Mouse (Mus musculus) embryonic facial prominence, embryonic 12.5 days (tissue): ENCODE measurements at regions not wholly inside any gene's neighbourhood (a gene's known extent, or its start where the extent isn't known, plus 50 kb on each side); places are given as distances from the start of the nearest gene placed in this dataset.

Source experiments
- ATAC-seq: fragments of 200-750 bp; cut with Nextera tagmentation; 2 replicates; pipeline ENCODE4 v1.8.0; 2017; ENCODE audit not compliant: insufficient number of reproducible peaks, insufficient read depth, low FRiP score, low TSS enrichment
- H3K27ac ChIP-seq: fragments of 300-500 bp; sonication (generic); 2 replicates; pipeline ENCODE4 v1.5.1; 2016; ENCODE audit warnings: mild to moderate bottlenecking
- H3K27me3 ChIP-seq: fragments of 300-500 bp; sonication (generic); 2 replicates; pipeline ENCODE4 v1.6.1; 2016; ENCODE audit warnings: mild to moderate bottlenecking, moderate library complexity
- H3K36me3 ChIP-seq: fragments of 300-500 bp; sonication (generic); 2 replicates; pipeline ENCODE4 v1.6.1; 2016; ENCODE audit warnings: mild to moderate bottlenecking
- H3K4me1 ChIP-seq: fragments of 300-500 bp; sonication (generic); 2 replicates; pipeline ENCODE4 v1.6.1; 2016
- H3K4me2 ChIP-seq: fragments of 300-500 bp; sonication (generic); replicated peaks from 2 replicates; pipeline ENCODE4 v1.6.1; 2016; ENCODE audit warnings: mild to moderate bottlenecking, moderate library complexity
- H3K4me3 ChIP-seq: fragments of 300-500 bp; sonication (generic); 2 replicates; pipeline ENCODE4 v1.5.1; 2016; ENCODE audit warnings: mild to moderate bottlenecking
- H3K9ac ChIP-seq: fragments of 300-500 bp; sonication (generic); 2 replicates; pipeline ENCODE4 v1.6.1; 2016; ENCODE audit warnings: mild to moderate bottlenecking, moderate library complexity
- H3K9me3 ChIP-seq: fragments of 300-500 bp; sonication (generic); 2 replicates; pipeline ENCODE4 v1.6.1; 2016; ENCODE audit warnings: mild to moderate bottlenecking, moderate library complexity
- WGBS: fragments of 180-500 bp; shearing (Covaris S2); methylation state at CpG from one replicate; pipeline ENCODE4 v1.1.7; 2016; 5-methylcytosine and 5-hydroxymethylcytosine counted together

- Histone ChIP-seq H3K9me3 (no peaks in the 10 kb centered on the region), H3K4me1 (peaks cover 6% of the 10 kb centered on the region; the same call in 1 of the 2 replicates), H3K36me3 (no peaks in the 10 kb centered on the region), H3K4me2 (no peak overlapping the region), H3K27me3 (no peaks in the 10 kb centered on the region), H3K9ac (no peak overlapping the region), H3K4me3 (no peak overlapping the region), H3K27ac (no peak overlapping the region)
- WGBS: 21% methylated on average over 2 of the region's 2 CpGs
- ATAC-seq: no peak
Observed at GRCm38 (mm10) chr2:178542032-178542431, 111.7 kb downstream of the Cdh26 start.

- no peak overlapping the region for H3K9ac ChIP-seq
- H3K36me3 ChIP-seq: no peaks in the 10 kb centered on the region
- 82% methylated on average over 1 of the region's 1 CpGs for WGBS
- no peak overlapping the region for H3K4me2 ChIP-seq
- H3K27ac ChIP-seq: no peak overlapping the region
- H3K4me1 ChIP-seq: peaks cover 6% of the 10 kb centered on the region; the same call in 1 of the 2 replicates
- no peak for ATAC-seq
- no peak overlapping the region for H3K4me3 ChIP-seq
- no peaks in the 10 kb centered on the region for H3K27me3 ChIP-seq
- no peaks in the 10 kb centered on the region for H3K9me3 ChIP-seq
Observed at GRCm38 (mm10) chr2:178544411-178544810, 114.1 kb downstream of the Cdh26 start.

GRCm38 (mm10) chr2:178545601-178546352, 115.4 kb downstream of the Cdh26 start:
- H3K4me2 ChIP-seq: no peak overlapping the region
- no peak for ATAC-seq
- no peak overlapping the region for H3K4me3 ChIP-seq
- H3K9ac ChIP-seq: no peak overlapping the region
- WGBS: 77% methylated on average over 15 of the region's 15 CpGs
- no peaks in the 10 kb centered on the region for H3K27me3 ChIP-seq
- peaks cover 6% of the 10 kb centered on the region; the same call in 1 of the 2 replicates for H3K4me1 ChIP-seq
- no peaks in the 10 kb centered on the region for H3K9me3 ChIP-seq
- no peak overlapping the region for H3K27ac ChIP-seq
- no peaks in the 10 kb centered on the region for H3K36me3 ChIP-seq

GRCm38 (mm10) chr2:178546353-178546720, 116.0 kb downstream of the Cdh26 start:
- ATAC-seq: no peak
- no peaks in the 10 kb centered on the region for H3K36me3 ChIP-seq
- 87% methylated on average over 3 of the region's 3 CpGs for WGBS
- H3K4me2 ChIP-seq: no peak overlapping the region
- H3K27me3 ChIP-seq: no peaks in the 10 kb centered on the region
- H3K9ac ChIP-seq: no peak overlapping the region
- H3K4me1 ChIP-seq: peaks cover 6% of the 10 kb centered on the region; the same call in 1 of the 2 replicates
- no peak overlapping the region for H3K27ac ChIP-seq
- H3K4me3 ChIP-seq: no peak overlapping the region
- no peaks in the 10 kb centered on the region for H3K9me3 ChIP-seq

GRCm38 (mm10) chr2:178546888-178547287, 116.6 kb downstream of the Cdh26 start:
- Histone ChIP-seq H3K9me3 (no peaks in the 10 kb centered on the region), H3K4me2 (no peak overlapping the region), H3K4me3 (no peak overlapping the region), H3K9ac (no peak overlapping the region), H3K36me3 (no peaks in the 10 kb centered on the region), H3K27ac (no peak overlapping the region), H3K4me1 (peaks cover 6% of the 10 kb centered on the region; the same call in 1 of the 2 replicates), H3K27me3 (no peaks in the 10 kb centered on the region)
- no peak for ATAC-seq
- WGBS: 56% methylated on average over 3 of the region's 3 CpGs

- Histone ChIP-seq H3K4me3 (no peak overlapping the region), H3K27me3 (no peaks in the 10 kb centered on the region), H3K36me3 (no peaks in the 10 kb centered on the region), H3K27ac (no peak overlapping the region), H3K4me2 (no peak overlapping the region), H3K9ac (no peak overlapping the region), H3K9me3 (no peaks in the 10 kb centered on the region), H3K4me1 (peaks cover 6% of the 10 kb centered on the region; the same call in 1 of the 2 replicates)
- 91% methylated on average over 6 of the region's 6 CpGs for WGBS
- ATAC-seq: no peak
Observed at GRCm38 (mm10) chr2:178548937-178549336, 118.6 kb downstream of the Cdh26 start.

GRCm38 (mm10) chr2:178553736-178554135, 123.4 kb downstream of the Cdh26 start:
- no peaks in the 10 kb centered on the region for H3K27me3 ChIP-seq
- ATAC-seq: no peak
- H3K4me1 ChIP-seq: peaks cover 3% of the 10 kb centered on the region; the same call in 1 of the 2 replicates
- H3K27ac ChIP-seq: no peak overlapping the region
- no peak overlapping the region for H3K4me2 ChIP-seq
- no peaks in the 10 kb centered on the region for H3K9me3 ChIP-seq
- no peak overlapping the region for H3K9ac ChIP-seq
- H3K36me3 ChIP-seq: no peaks in the 10 kb centered on the region
- 73% methylated on average over 4 of the region's 4 CpGs for WGBS
- H3K4me3 ChIP-seq: no peak overlapping the region

GRCm38 (mm10) chr2:178555692-178556340, 125.5 kb downstream of the Cdh26 start:
- 86% methylated on average over 3 of the region's 3 CpGs for whole genome bisulfite sequencing

GRCm38 (mm10) chr2:178557934-178558333, 127.6 kb downstream of the Cdh26 start:
- WGBS: 62% methylated on average over 9 of the region's 9 CpGs
- no peaks in the 10 kb centered on the region for H3K27me3 ChIP-seq
- H3K9ac ChIP-seq: no peak overlapping the region
- no peak for ATAC-seq
- peaks cover 3% of the 10 kb centered on the region; the same call in 1 of the 2 replicates for H3K4me1 ChIP-seq
- H3K9me3 ChIP-seq: no peaks in the 10 kb centered on the region
- no peak overlapping the region for H3K27ac ChIP-seq
- H3K4me2 ChIP-seq: no peak overlapping the region
- no peaks in the 10 kb centered on the region for H3K36me3 ChIP-seq
- no peak overlapping the region for H3K4me3 ChIP-seq

More at GRCm38 (mm10) chr2:178555692-178556340, 125.5 kb downstream of the Cdh26 start:
- no peak for ATAC-seq
- Histone ChIP-seq H3K9ac (no peak overlapping the region), H3K27me3 (no peaks in the 10 kb centered on the region), H3K36me3 (no peaks in the 10 kb centered on the region), H3K9me3 (no peaks in the 10 kb centered on the region), H3K27ac (no peak overlapping the region), H3K4me2 (no peak overlapping the region), H3K4me1 (peaks cover 3% of the 10 kb centered on the region; the same call in 1 of the 2 replicates), H3K4me3 (no peak overlapping the region)

- no peaks in the 10 kb centered on the region for H3K27me3 ChIP-seq
- no peak overlapping the region for H3K27ac ChIP-seq
- no peak overlapping the region for H3K4me3 ChIP-seq
- no peaks in the 10 kb centered on the region for H3K9me3 ChIP-seq
- WGBS: 92% methylated on average over 7 of the region's 7 CpGs
- ATAC-seq: no peak
- no peaks in the 10 kb centered on the region for H3K36me3 ChIP-seq
- H3K4me1 ChIP-seq: no peaks in the 10 kb centered on the region
- H3K9ac ChIP-seq: no peak overlapping the region
- no peak overlapping the region for H3K4me2 ChIP-seq
Observed at GRCm38 (mm10) chr2:178563287-178563686, 133.0 kb downstream of the Cdh26 start.

GRCm38 (mm10) chr2:178565368-178565818, 135.1 kb downstream of the Cdh26 start:
- no peaks in the 10 kb centered on the region for H3K36me3 ChIP-seq
- H3K4me2 ChIP-seq: no peak overlapping the region
- H3K4me1 ChIP-seq: no peaks in the 10 kb centered on the region
- no peak overlapping the region for H3K9ac ChIP-seq
- H3K9me3 ChIP-seq: no peaks in the 10 kb centered on the region
- H3K27me3 ChIP-seq: no peaks in the 10 kb centered on the region
- no peak overlapping the region for H3K27ac ChIP-seq
- no peak for ATAC-seq
- H3K4me3 ChIP-seq: no peak overlapping the region
- 81% methylated on average over 8 of the region's 8 CpGs for WGBS

- Histone ChIP-seq H3K4me3 (no peak overlapping the region), H3K4me1 (no peaks in the 10 kb centered on the region), H3K27ac (no peak overlapping the region), H3K4me2 (no peak overlapping the region), H3K9me3 (no peaks in the 10 kb centered on the region), H3K36me3 (no peaks in the 10 kb centered on the region), H3K9ac (no peak overlapping the region), H3K27me3 (no peaks in the 10 kb centered on the region)
- no peak for ATAC-seq
- WGBS: 77% methylated on average over 7 of the region's 7 CpGs
Observed at GRCm38 (mm10) chr2:178567493-178567892, 137.2 kb downstream of the Cdh26 start.
